Mouse (Mus musculus) embryo, embryonic 9.5 days (tissue): ENCODE data around the gene Ccnd2.

Experiments
- DNase-seq: peaks from one replicate; pipeline ENCODE4 v3.0.0-alpha.2; 2017; ENCODE audit errors: extremely low spot score

Ccnd2 gene

GRCm38 (mm10) chr6:127148526-127149302, 3.3 kb downstream of the Ccnd2 start:
- DNase-seq: peak; percentile 47

- DNase-seq: peak; percentile 90
Observed at GRCm38 (mm10) chr6:127147665-127148064, 4.3 kb downstream of the Ccnd2 start.

- DNase-seq: no peak
Observed at GRCm38 (mm10) chr6:127146322-127146947, 5.6 kb downstream of the Ccnd2 start.

- DNase-seq: no peak
Observed at GRCm38 (mm10) chr6:127145464-127146190, 6.4 kb downstream of the Ccnd2 start.

GRCm38 (mm10) chr6:127143576-127144288, 8.3 kb downstream of the Ccnd2 start:
- DNase-seq: no peak

- DNase-seq: no peak
Observed at GRCm38 (mm10) chr6:127143124-127143520, 8.9 kb downstream of the Ccnd2 start.

- peak; percentile 72 for DNase-seq
Observed at GRCm38 (mm10) chr6:127142154-127143123, 9.6 kb downstream of the Ccnd2 start.

GRCm38 (mm10) chr6:127138962-127139361, 13.0 kb downstream of the Ccnd2 start:
- no peak for DNase-seq

GRCm38 (mm10) chr6:127133433-127134245, 18.4 kb downstream of the Ccnd2 start:
- DNase-seq: no peak

GRCm38 (mm10) chr6:127132719-127133118, 19.3 kb downstream of the Ccnd2 start:
- DNase-seq: no peak

- no peak for DNase-seq
Observed at GRCm38 (mm10) chr6:127131946-127132345, 20.0 kb downstream of the Ccnd2 start.

GRCm38 (mm10) chr6:127130377-127130776, 21.6 kb downstream of the Ccnd2 start:
- no peak for DNase-seq

- DNase-seq: no peak
Observed at GRCm38 (mm10) chr6:127129659-127130058, 22.3 kb downstream of the Ccnd2 start.

- DNase-seq: no peak
Observed at GRCm38 (mm10) chr6:127123506-127123905, 28.5 kb downstream of the Ccnd2 start.

GRCm38 (mm10) chr6:127122996-127123395, 29.0 kb downstream of the Ccnd2 start:
- no peak for DNase-seq

- no peak for DNase-seq
Observed at GRCm38 (mm10) chr6:127122221-127122806, 29.7 kb downstream of the Ccnd2 start.

GRCm38 (mm10) chr6:127114753-127115456, 37.1 kb downstream of the Ccnd2 start:
- no peak for DNase-seq

- DNase-seq: peak; percentile 89
Observed at GRCm38 (mm10) chr6:127109402-127109930, 42.5 kb downstream of the Ccnd2 start, which contains the start of gene Tigar. Gene Tigar, minus strand, starts transcription at chr6:127109557.
